Mouse (Mus musculus) myocyte (in vitro differentiated cells): ENCODE measurements around the gene Mc3r.

Experiments used
- CEBPB ChIP-seq: IDR thresholded peaks from 2 replicates; pipeline ENCODE4 v1.6.1; 2011; ENCODE audit warnings: mild to moderate bottlenecking, moderate library complexity; ENCODE audit not compliant: poor library complexity, insufficient read depth, severe bottlenecking
- MAX ChIP-seq: IDR thresholded peaks from one replicate; pipeline ENCODE4 v1.6.1; 2011; ENCODE audit warnings: low read depth, mild to moderate bottlenecking, control low read depth
- POLR2A ChIP-seq: IDR thresholded peaks from one replicate; pipeline ENCODE4 v1.6.1; 2011; ENCODE audit warnings: low read depth, mild to moderate bottlenecking, control low read depth, moderate library complexity; ENCODE audit not compliant: insufficient read length
- USF1 ChIP-seq: IDR thresholded peaks from one replicate; pipeline ENCODE4 v1.6.1; 2011; ENCODE audit warnings: low read depth, mild to moderate bottlenecking, control low read depth, moderate library complexity

DNA sequence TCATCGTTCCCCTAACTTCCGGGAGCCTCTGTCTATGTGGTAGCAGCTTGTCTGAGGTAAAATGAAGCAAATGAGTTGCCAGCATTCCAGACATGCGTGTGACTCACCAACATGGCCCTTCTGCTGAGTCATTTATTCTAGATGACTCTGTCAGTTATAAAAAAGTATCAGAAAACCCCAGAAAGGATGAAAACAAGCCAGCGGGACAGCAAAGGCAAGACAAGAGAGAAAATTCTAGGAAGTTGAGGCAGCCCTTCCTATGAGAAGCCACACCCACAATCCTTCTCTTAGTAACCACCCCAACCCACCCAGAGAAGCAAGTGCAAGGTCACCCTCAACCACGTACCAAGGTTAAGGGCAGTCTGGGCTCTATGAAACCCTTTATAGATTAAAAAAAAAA lies 8.7 kb downstream of the Mc3r start:
- TF ChIP-seq MAX (no peak), POLR2A (no peak), USF1 (no peak), CEBPB (peak; percentile 2; the same call in 1 of the 2 replicates)
